Mouse (Mus musculus) embryonic facial prominence, embryonic 12.5 days (tissue): Measurements from ENCODE around the gene Bves. TPM values are rescaled to one million over a fixed set of nuclear protein-coding genes. Genes with fewer than 3 reads are reported as not detected.
A peak's percentile ranks its signal among the peaks of the same experiment; 100 is the strongest.

Experiments used
- ATAC-seq: fragments of 200-750 bp; cut with Nextera tagmentation; 2 replicates; pipeline ENCODE4 v1.8.0; 2017; ENCODE audit not compliant: insufficient number of reproducible peaks, insufficient read depth, low FRiP score, low TSS enrichment
- H3K27ac ChIP-seq: fragments of 300-500 bp; sonication (generic); 2 replicates; pipeline ENCODE4 v1.5.1; 2016; ENCODE audit warnings: mild to moderate bottlenecking
- H3K27me3 ChIP-seq: fragments of 300-500 bp; sonication (generic); 2 replicates; pipeline ENCODE4 v1.6.1; 2016; ENCODE audit warnings: mild to moderate bottlenecking, moderate library complexity
- H3K36me3 ChIP-seq: fragments of 300-500 bp; sonication (generic); 2 replicates; pipeline ENCODE4 v1.6.1; 2016; ENCODE audit warnings: mild to moderate bottlenecking
- H3K4me1 ChIP-seq: fragments of 300-500 bp; sonication (generic); 2 replicates; pipeline ENCODE4 v1.6.1; 2016
- H3K4me2 ChIP-seq: fragments of 300-500 bp; sonication (generic); replicated peaks from 2 replicates; pipeline ENCODE4 v1.6.1; 2016; ENCODE audit warnings: mild to moderate bottlenecking, moderate library complexity
- H3K4me3 ChIP-seq: fragments of 300-500 bp; sonication (generic); 2 replicates; pipeline ENCODE4 v1.5.1; 2016; ENCODE audit warnings: mild to moderate bottlenecking
- H3K9ac ChIP-seq: fragments of 300-500 bp; sonication (generic); 2 replicates; pipeline ENCODE4 v1.6.1; 2016; ENCODE audit warnings: mild to moderate bottlenecking, moderate library complexity
- H3K9me3 ChIP-seq: fragments of 300-500 bp; sonication (generic); 2 replicates; pipeline ENCODE4 v1.6.1; 2016; ENCODE audit warnings: mild to moderate bottlenecking, moderate library complexity
- WGBS: fragments of 180-500 bp; shearing (Covaris S2); methylation state at CpG from one replicate; pipeline ENCODE4 v1.1.7; 2016; 5-methylcytosine and 5-hydroxymethylcytosine counted together
- polyA plus RNA-seq: library from polyadenylated mRNA; unstranded; fragments of >200 nt; fragmentation: Nextera tagmentation; extraction: Ambion mirVana; gene quantifications from 2 replicates; pipeline ENCODE4 v1.2.1, GENCODE M21; 2016

The Bves gene
- polyA plus RNA-seq, 1 experiment from 2014 or later: 2.3 TPM

GRCm38 (mm10) chr10:45363396-45363795 lies 27.8 kb downstream of the Bves start:
- WGBS: 18% methylated on average over 5 of the region's 5 CpGs
- H3K27ac ChIP-seq: no peak overlapping the region
- no peak for ATAC-seq

GRCm38 (mm10) chr10:45366987-45367705 lies 31.6 kb downstream of the Bves start:
- WGBS: 87% methylated on average over 17 of the region's 17 CpGs

More at GRCm38 (mm10) chr10:45363396-45363795, 27.8 kb downstream of the Bves start:
- Histone ChIP-seq H3K9me3 (no peaks in the 10 kb centered on the region), H3K9ac (no peak overlapping the region), H3K4me1 (peaks cover 4% of the 10 kb centered on the region; the same call in 1 of the 2 replicates), H3K27me3 (no peaks in the 10 kb centered on the region), H3K36me3 (no peaks in the 10 kb centered on the region), H3K4me3 (no peak overlapping the region), H3K4me2 (no peak overlapping the region)

GRCm38 (mm10) chr10:45369639-45370038 lies 34.1 kb downstream of the Bves start:
- H3K4me1 ChIP-seq: no peaks in the 10 kb centered on the region
- no peak overlapping the region for H3K27ac ChIP-seq
- ATAC-seq: no peak
- no peak overlapping the region for H3K4me3 ChIP-seq
- H3K9ac ChIP-seq: no peak overlapping the region
- 89% methylated on average over 3 of the region's 3 CpGs for WGBS
- H3K9me3 ChIP-seq: no peaks in the 10 kb centered on the region
- no peaks in the 10 kb centered on the region for H3K27me3 ChIP-seq
- no peak overlapping the region for H3K4me2 ChIP-seq
- H3K36me3 ChIP-seq: no peaks in the 10 kb centered on the region

More at GRCm38 (mm10) chr10:45366987-45367705, 31.6 kb downstream of the Bves start:
- no peaks in the 10 kb centered on the region for H3K36me3 ChIP-seq
- H3K9ac ChIP-seq: no peak overlapping the region
- no peak for ATAC-seq
- H3K27me3 ChIP-seq: no peaks in the 10 kb centered on the region
- H3K9me3 ChIP-seq: no peaks in the 10 kb centered on the region
- no peak overlapping the region for H3K4me3 ChIP-seq
- H3K4me1 ChIP-seq: peaks cover 4% of the 10 kb centered on the region; the same call in 1 of the 2 replicates
- no peak overlapping the region for H3K27ac ChIP-seq
- no peak overlapping the region for H3K4me2 ChIP-seq

GRCm38 (mm10) chr10:45370545-45370944 lies 35.0 kb downstream of the Bves start:
- no peak for ATAC-seq
- no peak overlapping the region for H3K27ac ChIP-seq

GRCm38 (mm10) chr10:45372994-45373692 lies 37.6 kb downstream of the Bves start:
- 0 out of 2 replicates have a peak, but pooled peaks have one; percentile 56 for ATAC-seq
- no peaks in the 10 kb centered on the region for H3K27me3 ChIP-seq
- no peak overlapping the region for H3K4me2 ChIP-seq
- no peaks in the 10 kb centered on the region for H3K4me1 ChIP-seq
- H3K36me3 ChIP-seq: no peaks in the 10 kb centered on the region
- H3K9me3 ChIP-seq: no peaks in the 10 kb centered on the region
- whole genome bisulfite sequencing: 67% methylated on average over 4 of the region's 4 CpGs
- H3K27ac ChIP-seq: no peak overlapping the region
- no peak overlapping the region for H3K9ac ChIP-seq
- no peak overlapping the region for H3K4me3 ChIP-seq

More at GRCm38 (mm10) chr10:45370545-45370944, 35.0 kb downstream of the Bves start:
- Histone ChIP-seq H3K9me3 (no peaks in the 10 kb centered on the region), H3K36me3 (no peaks in the 10 kb centered on the region), H3K27me3 (no peaks in the 10 kb centered on the region), H3K4me2 (no peak overlapping the region), H3K4me1 (no peaks in the 10 kb centered on the region), H3K4me3 (no peak overlapping the region), H3K9ac (no peak overlapping the region)
- WGBS: 68% methylated on average over 2 of the region's 2 CpGs

GRCm38 (mm10) chr10:45378269-45378668 lies 42.7 kb downstream of the Bves start:
- ATAC-seq: no peak
- Histone ChIP-seq H3K4me2 (no peak overlapping the region), H3K36me3 (no peaks in the 10 kb centered on the region), H3K4me3 (no peak overlapping the region), H3K27ac (no peak overlapping the region), H3K27me3 (no peaks in the 10 kb centered on the region), H3K4me1 (no peaks in the 10 kb centered on the region), H3K9ac (no peak overlapping the region), H3K9me3 (no peaks in the 10 kb centered on the region)
- 84% methylated on average over 3 of the region's 3 CpGs for WGBS

- no peak overlapping the region for H3K4me3 ChIP-seq
- no peaks in the 10 kb centered on the region for H3K36me3 ChIP-seq
- no peaks in the 10 kb centered on the region for H3K4me1 ChIP-seq
- no peaks in the 10 kb centered on the region for H3K27me3 ChIP-seq
- H3K4me2 ChIP-seq: no peak overlapping the region
- H3K9ac ChIP-seq: no peak overlapping the region
- ATAC-seq: no peak
- no peaks in the 10 kb centered on the region for H3K9me3 ChIP-seq
- no peak overlapping the region for H3K27ac ChIP-seq
Measured at GRCm38 (mm10) chr10:45381937-45382636, 46.5 kb downstream of the Bves start.

GRCm38 (mm10) chr10:45382637-45382958 lies 47.0 kb downstream of the Bves start:
- Histone ChIP-seq H3K27ac (no peak overlapping the region), H3K4me2 (no peak overlapping the region), H3K4me1 (no peaks in the 10 kb centered on the region), H3K36me3 (no peaks in the 10 kb centered on the region), H3K9me3 (no peaks in the 10 kb centered on the region), H3K9ac (no peak overlapping the region), H3K27me3 (no peaks in the 10 kb centered on the region), H3K4me3 (no peak overlapping the region)
- ATAC-seq: no peak
- 67% methylated on average over 3 of the region's 3 CpGs for WGBS

- H3K36me3 ChIP-seq: no peaks in the 10 kb centered on the region
- no peak for ATAC-seq
- H3K4me1 ChIP-seq: no peaks in the 10 kb centered on the region
- no peak overlapping the region for H3K4me2 ChIP-seq
- no peak overlapping the region for H3K4me3 ChIP-seq
- 59% methylated on average over 1 of the region's 1 CpGs for WGBS
- H3K9me3 ChIP-seq: no peaks in the 10 kb centered on the region
- H3K27me3 ChIP-seq: no peaks in the 10 kb centered on the region
- no peak overlapping the region for H3K9ac ChIP-seq
- no peak overlapping the region for H3K27ac ChIP-seq
Measured at GRCm38 (mm10) chr10:45398211-45398610, 62.6 kb downstream of the Bves start.

GRCm38 (mm10) chr10:45399702-45400243 lies 64.2 kb downstream of the Bves start:
- Histone ChIP-seq H3K4me1 (no peaks in the 10 kb centered on the region), H3K4me2 (no peak overlapping the region), H3K27ac (no peak overlapping the region), H3K27me3 (no peaks in the 10 kb centered on the region), H3K36me3 (no peaks in the 10 kb centered on the region), H3K9me3 (no peaks in the 10 kb centered on the region), H3K4me3 (no peak overlapping the region), H3K9ac (no peak overlapping the region)
- ATAC-seq: no peak
- 78% methylated on average over 7 of the region's 7 CpGs for WGBS

- Histone ChIP-seq H3K4me2 (no peak overlapping the region), H3K27ac (no peak overlapping the region), H3K36me3 (no peaks in the 10 kb centered on the region), H3K27me3 (no peaks in the 10 kb centered on the region), H3K4me1 (no peaks in the 10 kb centered on the region), H3K4me3 (no peak overlapping the region), H3K9ac (no peak overlapping the region), H3K9me3 (no peaks in the 10 kb centered on the region)
- 19% methylated on average over 10 of the region's 10 CpGs for WGBS
- no peak for ATAC-seq
Measured at GRCm38 (mm10) chr10:45410624-45411341, 75.2 kb downstream of the Bves start.
